Mouse (Mus musculus): ENCODE data around the gene Actc1. TPM values are rescaled to one million over a fixed set of nuclear protein-coding genes. Genes with fewer than 3 reads are reported as not detected.

Gene Actc1
- 5.5 and 6.2 TPM in 2 replicates for polyA plus RNA-seq (2015; fragmentation: Nextera tagmentation; extraction: Ambion mirVana)

DNA sequence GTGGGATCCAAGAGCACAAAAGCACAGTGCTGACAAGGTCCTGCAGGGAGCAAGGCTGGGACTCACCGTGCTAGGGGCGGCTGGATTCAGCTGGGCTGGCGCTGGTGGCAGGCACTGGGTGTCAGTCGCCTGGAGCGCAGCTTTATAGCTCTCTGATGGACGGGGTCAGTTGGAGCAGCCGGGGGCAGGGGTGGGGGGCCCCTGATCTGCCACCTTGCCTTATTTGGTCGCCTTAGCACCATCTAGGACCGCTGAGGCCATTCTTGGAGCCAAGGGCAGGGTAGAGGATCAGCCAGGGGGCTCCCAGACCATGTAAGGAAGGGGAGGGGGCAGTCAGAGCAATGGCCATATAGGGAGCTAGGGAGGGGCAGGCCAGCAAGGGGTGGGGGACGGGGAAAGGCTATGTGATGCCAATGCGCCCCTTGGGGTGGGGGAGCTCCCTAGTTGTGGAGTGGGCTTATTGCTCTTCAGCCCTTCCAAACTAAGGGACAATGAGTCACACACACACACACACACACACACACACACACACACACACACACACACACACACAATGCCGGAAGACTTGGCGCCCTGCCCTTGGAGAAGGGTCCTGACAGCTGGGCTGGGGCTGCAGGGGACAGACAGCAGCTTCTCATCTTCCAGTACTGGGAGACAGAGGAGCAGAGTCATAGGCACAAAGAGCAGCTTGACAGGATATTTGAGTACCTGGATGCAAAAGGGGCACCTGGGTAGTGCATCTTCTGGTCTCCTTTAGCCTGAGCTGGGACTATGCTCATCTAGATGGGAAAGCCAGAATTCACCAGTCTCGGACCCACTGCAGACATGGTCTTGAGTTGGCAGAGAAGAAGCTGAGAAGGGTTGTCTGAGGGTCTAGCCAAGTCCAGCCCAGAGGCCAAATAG is at the start of gene Actc1:
Gene Actc1, minus strand, starts transcription at position 853 of the 903 bp plus-strand sequence.
- DNase-seq (ENCODE audit: low spot score) = no peak

DNA sequence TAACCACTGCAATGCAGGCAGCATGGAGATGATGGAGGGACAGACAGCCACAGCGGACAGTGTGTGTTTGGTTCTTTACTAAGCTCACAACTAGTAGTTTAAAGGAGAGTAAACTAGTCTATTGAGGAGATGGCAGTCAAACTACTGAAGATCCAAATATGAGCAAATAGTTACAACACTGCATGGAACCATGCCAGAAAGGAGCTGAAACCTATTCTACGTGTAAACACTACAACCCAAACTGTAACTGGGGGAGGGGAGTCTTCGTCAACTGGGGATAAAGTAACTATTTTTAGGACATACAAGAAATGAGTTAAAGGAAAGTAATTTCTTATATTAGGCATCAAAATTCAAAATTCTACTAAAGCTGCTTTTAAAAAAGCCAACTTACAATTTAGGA is 49.1 kb upstream of the Actc1 start:
- no peak for DNase-seq (ENCODE audit: low spot score)

DNA sequence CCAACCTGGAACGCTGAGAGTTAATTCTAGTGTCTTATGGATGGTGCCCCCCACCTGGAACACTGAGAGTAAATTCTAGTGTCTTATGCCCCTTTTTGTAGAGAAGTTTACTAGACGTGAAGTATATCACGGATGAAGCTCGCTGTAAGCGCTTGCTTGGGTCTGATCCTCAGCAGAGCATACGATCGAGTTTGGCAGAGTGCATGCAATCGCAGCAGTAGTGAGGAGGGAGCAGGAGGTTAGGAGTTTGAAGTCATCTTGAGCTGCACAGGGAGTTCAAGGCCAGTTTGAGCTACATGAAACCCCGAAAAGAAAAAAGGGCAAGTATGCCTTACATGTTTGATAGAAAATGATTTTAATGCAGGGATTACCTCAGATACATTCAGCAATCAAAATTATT is 47.5 kb upstream of the Actc1 start:
- DNase-seq (ENCODE audit: low spot score) = no peak

DNA sequence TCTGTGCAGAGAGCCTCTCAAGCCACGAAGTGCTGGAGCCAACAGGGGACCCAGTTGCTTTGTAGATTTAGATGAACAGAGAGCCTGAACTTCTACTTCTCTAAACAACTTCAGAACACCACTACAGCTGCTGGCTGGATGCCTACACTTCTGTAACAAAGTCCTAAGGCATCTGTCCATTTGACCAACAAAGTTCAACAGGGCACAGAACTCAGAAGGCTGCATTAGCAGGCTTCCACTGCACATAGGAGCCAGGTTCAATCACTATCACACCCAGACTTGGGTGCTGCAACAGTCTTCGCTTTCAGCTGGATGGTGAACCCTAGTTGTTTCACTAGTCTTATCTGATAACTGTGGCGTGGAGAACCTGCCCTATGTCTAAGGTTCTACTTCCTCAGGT is 46.5 kb upstream of the Actc1 start:
- DNase-seq (ENCODE audit: low spot score) = no peak

DNA sequence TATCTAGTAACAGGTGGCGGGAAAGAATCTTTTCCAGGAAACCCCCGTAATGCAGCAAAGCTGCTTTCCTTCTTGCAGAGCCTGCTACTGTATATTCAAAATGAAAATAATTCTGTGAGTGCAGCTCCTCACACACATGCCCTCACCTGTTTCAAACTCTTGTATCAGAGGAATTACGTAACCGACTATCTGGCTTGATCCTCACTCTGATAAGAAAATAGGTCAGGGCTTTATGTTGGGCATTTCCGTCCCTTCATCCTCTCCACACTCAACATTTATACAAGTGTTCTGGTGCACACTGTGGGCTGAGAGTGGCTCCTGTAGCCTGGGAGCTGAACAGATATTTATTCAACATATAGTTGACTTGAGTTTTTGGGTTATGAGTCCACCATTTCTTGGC is 45.8 kb upstream of the Actc1 start:
- no peak for DNase-seq (ENCODE audit: low spot score)

DNA sequence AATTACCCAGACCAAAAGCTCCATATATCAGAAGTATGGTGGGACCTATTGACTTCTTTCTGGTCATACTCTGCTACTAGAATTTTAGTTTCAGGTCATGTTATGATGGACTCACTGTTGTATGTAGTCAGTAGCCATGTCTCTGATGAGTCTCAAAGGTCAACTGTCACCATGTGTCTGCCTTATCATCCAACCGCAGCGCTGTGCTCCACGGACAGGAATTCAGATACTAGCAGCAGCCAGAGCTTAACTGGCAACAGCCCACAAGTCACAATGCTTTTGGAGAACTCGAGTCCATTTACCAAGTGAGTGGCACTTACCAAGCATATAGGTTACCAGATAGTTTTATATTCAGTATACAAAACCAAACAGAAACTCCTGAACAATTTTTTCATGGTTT is 44.3 kb upstream of the Actc1 start:
- no peak for DNase-seq (ENCODE audit: low spot score)

DNA sequence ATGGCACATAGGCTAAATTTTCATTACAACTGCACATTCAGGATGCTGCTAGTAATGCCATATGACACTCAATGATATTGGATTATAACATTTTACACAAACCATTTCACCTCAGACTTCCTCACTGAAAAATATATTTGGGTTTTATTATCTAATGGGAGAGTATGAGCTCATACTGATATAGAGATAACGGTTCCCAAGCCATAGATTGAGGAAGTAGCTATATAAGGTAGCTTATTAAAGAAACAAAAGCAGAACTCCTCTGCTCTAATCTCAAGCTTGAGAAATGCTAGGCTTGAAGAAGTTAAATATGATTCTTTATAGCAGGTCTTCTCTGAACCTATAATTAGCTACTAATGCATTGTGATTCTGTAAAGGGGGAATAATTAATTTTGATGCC is 43.2 kb upstream of the Actc1 start:
- DNase-seq (ENCODE audit: low spot score) = no peak

DNA sequence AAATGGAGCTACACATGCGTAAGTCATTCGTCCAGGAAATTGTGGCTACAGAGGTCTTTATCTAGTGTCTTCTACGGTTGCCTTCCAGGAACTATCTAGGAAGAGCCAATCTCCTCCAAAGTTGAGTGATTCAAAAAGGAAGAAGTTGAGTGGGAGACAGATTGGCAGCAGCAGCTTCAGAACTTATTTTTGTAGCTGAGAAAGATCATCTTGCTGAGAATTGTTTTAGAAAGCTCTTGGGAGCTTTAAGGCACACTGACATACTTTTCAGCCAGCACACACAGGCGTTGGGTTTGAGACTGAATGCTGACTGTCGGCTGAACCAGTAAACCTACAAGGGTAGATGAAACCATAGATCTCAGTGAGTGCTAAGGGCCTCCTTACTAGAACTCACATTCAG is 42.0 kb upstream of the Actc1 start:
- no peak for DNase-seq (ENCODE audit: low spot score)

DNA sequence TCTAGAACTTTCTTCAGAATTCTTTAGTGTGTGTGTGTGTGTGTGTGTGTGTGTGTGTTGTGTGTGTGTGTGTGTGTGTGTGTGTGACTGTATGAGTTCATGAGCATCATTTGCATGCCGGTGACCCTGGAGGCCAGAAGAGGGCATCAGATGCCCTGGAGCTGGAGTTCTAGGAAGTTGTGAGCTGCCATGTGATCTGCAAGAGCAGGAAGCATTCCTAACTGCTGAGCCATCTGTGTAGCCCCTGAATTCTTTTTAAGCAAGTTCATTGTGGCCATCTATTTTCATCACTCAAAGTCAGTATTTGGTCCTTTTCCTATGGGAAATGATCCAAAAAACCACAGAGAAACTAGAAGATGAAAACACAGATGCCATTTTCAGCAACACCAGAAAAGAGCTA is 41.3 kb upstream of the Actc1 start:
- no peak for DNase-seq (ENCODE audit: low spot score)

DNA sequence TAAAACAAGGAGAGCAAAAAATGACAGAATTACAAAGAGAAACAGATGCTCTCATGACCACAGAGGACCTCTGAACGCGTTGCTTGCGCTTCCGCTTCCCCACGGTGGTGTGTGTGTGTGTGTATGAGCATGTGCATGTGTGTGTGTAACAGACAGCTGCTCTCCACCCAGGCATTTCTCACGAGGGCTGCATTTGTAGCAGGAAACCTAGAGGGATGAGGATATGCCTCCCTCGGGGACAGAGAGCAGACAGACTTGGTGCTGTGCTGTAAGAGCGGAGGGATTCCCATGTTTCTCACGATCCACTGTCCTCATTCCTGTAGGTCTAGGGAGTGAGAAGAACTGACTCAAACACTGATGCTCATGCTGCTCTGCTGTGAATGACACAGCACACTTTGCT is 40.2 kb upstream of the Actc1 start:
- no peak for DNase-seq (ENCODE audit: low spot score)

DNA sequence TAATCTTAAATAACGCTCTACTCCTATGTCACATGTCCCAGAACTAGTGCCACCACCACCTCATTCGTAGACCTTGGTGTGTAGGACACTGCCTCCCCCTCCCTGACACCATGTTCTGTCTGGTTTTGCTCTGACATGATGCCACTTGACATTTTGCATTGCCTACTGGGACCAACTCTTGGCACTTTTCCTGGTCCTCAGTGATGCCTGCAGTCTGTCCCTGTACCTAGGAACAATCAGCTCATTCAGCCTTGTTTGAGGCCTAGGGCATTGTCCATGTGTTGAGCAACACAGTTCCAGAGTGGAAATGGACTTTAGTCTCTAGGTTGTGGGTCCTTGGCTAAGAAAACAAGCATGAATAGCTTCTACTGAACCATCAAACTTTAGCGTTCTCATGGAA is 36.5 kb upstream of the Actc1 start:
- no peak for DNase-seq (ENCODE audit: low spot score)

DNA sequence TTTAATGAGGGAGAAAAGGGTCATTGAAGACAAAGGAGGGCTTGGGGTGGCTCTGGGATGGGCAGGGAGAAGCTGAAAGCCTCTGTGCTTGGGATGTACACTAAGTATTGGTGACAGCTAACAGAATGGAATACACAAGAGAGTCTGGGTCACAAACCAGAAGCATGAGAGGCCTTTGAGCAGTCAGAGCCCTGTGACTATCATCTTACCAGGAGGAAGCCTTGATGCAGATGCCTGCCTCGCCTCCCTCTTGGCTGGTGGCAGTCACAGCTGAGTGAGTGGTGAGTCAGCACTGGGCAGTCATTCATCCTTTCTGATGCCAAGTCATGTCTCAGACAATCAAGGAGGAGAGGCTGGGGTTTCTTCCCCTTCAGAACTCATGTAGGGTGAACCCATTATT is 33.9 kb upstream of the Actc1 start:
- no peak for DNase-seq (ENCODE audit: low spot score)

DNA sequence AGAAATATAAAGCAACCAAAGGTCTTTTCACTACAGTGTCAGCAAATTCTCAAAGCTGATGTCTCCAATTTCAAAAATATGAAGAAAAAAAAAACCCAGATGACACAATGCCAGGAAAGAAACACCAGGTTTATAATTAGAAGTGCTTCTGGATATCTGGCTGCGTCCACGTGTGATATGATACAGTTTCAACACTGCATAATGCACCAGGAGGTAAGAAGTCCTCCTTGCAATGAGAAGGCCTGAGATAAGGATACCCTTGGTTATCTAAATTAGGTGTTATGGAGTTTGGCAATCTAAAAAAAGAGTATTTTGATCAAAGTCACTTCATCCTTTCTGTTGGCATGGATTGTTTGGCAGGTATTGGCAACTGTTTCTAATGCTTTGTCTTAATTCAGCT is 18.5 kb upstream of the Actc1 start:
- DNase-seq (ENCODE audit: low spot score) = no peak

DNA sequence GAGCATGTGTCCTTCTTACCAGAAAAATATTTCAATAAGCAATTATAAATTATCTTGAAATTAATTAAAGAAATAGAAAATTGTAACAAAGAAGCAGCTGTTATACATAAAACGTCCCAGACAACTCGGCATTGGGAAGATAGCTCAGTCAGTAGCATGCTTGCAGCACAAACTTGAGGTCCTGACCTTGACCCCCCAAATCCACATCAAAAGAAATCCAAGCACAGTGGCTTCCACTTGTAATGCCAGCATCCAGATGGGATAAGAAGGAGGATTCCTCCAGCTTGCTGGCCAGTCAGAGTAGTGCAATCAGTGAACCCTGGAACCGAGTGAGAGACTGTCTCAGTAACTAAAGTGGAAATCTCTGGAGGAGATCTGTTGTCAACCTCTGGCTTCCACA is 12.9 kb upstream of the Actc1 start:
- no peak for DNase-seq (ENCODE audit: low spot score)

DNA sequence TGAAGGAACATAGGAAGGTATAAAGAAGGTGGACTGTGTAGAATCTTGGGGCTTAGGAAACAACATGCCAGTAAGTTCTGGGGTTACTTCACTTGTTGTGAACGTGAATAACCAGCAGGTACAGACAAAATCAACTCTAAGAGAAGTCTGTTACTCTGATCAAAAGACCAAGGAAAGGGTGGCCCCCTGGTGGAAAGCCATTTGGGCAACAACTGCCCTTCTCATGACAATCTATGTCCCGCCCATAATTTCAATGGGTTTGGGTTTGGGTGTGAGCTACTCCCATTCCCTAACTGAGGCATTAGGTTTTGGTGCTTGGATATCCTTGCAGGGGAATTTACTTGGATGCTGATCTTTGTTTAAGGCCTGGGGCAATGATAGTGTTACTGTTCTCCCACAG is 10.7 kb upstream of the Actc1 start:
- DNase-seq (ENCODE audit: low spot score) = no peak

DNA sequence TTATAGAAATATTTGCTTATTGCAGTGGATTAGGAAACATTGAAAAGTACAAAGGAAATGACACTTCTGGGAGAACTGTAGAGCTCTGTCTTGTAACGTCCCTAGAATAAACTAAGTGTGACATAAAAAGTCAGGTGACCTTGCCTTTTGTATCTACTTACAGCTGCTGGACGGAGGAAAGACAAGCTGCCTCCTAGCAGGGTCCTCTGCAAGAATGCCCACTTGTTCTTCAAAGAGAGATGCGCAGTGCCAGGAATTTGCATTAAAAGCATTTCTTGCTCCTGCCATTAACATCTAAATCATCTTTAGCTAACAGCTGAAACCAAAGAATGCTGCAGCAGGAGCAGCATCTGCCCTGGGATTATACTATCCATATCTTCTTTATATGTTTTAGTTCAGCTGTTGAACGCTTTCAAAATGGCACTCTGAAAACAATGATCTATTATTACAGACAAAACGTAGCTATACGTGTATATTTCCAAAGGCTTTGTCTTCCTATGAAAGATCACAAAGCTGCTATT is 6.8 kb upstream of the Actc1 start:
- no peak for DNase-seq (ENCODE audit: low spot score)

DNA sequence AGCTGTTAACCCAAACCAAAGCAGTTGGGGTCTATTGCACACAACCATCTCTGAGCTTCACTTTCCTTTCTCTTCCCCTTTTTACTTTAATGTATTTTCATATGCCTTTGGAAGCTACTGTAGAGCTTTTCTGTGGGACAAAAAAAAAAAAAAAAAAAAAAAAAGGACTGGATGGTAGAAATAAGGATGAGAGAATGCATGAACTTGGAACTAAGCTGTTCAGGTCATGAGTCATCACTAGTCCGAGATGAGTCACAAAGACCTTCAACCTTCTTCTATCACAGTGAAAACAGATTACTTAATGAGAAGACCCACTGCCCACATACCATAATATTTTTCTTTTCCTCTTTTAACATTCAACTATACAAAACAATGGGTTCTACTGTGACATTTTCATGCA is 6.3 kb upstream of the Actc1 start:
- DNase-seq (ENCODE audit: low spot score) = no peak

DNA sequence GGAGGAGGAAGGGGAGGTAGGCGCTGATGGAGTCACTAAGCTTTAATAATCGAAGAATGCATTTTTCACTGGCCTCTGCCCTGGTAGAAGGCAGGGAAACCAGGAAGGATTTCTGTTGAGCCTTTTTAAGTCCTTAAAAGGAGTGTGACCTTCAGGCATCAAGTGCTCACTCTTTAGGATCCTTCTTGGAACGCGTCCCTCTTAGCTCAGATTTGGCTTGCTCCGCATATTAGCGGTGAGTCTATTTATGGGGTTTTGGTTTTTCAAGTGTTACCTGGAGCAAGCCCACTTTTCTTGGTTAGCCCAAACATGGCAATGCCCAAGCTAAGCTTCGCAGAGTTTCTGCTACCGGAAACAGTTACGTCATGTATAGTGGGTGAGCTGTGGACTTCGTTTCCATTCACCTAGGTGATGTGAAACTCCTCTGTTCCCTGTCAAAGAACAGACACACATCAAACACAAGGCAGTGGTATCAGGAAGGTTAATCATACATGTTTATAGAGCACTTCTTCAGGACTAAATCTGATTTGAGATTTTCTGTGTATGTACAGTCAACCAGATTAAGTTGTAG is 5.0 kb upstream of the Actc1 start:
- no peak for DNase-seq (ENCODE audit: low spot score)

DNA sequence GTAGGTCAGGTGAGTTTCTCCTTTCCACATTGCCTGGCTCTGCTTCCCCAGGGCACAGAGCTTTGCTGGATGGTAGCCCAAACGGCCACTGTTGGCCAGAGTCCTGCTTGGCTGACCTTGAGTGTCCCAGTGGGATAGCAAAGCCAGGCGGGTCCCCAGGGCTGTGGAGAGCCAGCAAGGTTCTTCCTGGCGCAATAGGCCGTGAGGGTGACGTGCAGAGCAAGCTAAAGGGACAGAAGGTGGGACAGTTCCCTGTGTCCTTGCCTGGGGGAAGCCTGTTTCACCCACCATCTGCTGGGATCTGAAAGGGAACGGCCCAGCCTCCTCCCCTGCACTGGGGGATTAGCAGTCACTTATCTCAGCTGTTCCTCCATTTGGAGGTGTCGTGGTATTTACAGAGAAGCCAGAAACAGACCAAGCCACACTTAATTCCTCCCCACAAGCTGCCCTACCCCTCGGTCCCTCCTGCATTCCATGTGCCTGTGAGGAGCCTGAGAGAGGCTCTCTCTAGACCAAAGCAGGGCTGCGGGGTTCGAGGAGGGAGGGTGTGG is 4.0 kb upstream of the Actc1 start:
- no peak for DNase-seq (ENCODE audit: low spot score)

DNA sequence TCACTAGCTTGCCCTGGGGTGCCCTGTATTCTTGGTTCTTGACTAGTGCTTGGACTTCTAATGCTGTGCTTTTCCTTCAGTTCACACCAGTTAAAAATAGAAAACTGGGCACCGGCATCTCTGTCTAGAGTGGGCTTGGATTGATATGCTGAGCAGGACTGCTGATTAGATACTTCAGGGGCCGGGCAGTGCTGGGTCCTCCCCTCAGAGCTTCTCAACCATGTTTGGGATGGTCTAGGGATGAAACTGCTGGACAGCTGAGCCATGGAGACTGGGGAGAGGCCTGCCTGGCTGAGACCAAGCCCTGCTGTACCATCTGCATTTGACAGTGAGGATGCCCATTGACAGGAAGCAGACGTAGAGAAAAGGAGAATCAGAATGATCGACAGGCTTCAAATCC is 781 bp upstream of the Actc1 start:
- DNase-seq (ENCODE audit: low spot score) = no peak

DNA sequence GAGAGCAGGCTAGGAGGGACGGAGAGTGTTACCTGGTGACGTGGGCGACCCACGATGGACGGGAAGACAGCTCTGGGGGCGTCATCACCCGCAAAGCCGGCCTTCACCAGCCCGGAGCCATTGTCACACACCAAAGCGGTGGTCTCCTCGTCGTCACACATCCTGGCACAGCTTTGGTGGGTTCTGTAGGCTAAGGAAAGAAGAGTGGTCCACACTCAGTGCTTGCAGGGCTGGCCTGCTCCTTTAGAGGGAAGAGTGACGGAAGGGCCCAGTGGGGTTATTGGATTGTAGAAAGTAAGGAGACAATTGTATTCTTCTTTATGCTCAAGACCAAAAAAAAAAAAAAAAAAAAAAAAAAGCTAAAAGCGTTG is 1.5 kb downstream of the Actc1 start:
- DNase-seq (ENCODE audit: low spot score) = no peak

DNA sequence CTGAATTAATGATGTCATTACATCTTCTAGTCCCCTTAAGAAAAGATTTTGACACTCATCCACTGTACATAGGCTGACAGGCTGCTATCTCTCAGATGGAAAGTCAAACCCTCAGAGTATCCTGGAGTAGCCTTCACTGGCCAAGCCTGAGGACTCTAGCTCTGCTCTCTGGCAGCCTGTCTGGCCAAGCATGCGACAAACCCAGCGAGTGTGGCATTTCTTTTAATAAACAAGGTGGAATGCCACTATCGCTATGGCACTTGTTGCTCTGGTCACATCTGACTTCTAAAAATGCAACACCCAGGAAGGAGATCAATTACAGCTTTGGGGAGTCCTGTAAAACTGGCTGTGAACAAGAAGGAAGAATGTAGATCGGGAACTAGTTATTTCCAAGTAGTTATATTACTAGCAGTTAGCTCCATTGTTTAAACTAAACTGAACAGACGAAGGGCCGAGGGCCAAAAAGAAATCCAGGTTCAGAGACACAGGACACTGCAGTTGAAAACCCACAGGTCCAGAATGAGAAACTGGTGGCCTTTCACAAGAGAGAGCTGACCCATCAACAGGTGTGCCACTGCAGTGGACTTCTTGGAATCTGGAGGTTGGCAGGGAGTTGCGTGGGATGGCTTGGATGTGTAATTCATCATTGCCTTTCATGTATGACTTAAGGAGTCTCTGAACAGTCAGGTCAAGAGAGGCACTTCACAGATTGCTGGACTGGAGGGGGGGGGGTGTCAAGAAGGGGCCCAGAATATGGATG is 2.1 kb downstream of the Actc1 start:
- DNase-seq (ENCODE audit: low spot score) = no peak
